Mouse (Mus musculus) adrenal gland (tissue): ENCODE data around the gene Obsl1.

Experiments
- intact Hi-C: fragments of 180-260 bp; cut with DNase I; formaldehyde crosslinking; loops from one replicate; pipeline ENCODE4 v1.15.1; 2025

The Obsl1 gene

GRCm38 (mm10) chr1:75441471-75441996 lies 64.7 kb downstream of the Obsl1 start:
- intact Hi-C loops = no loop called here

- intact Hi-C loops = no loop called here
These were observed 65.6 kb downstream of the Obsl1 start for GRCm38 (mm10) chr1:75440661-75441060.

GRCm38 (mm10) chr1:75438782-75439181 lies 67.5 kb downstream of the Obsl1 start:
- intact Hi-C loops = no loop called here

- intact Hi-C loops = no loop called here
These were observed 70.5 kb downstream of the Obsl1 start, which contains the start of gene Gmppa for GRCm38 (mm10) chr1:75435475-75436328. TSS of gene Gmppa (plus strand) at chr1:75435930.
